Mouse (Mus musculus): ENCODE measurements around the gene Afp.

The Afp gene

DNA sequence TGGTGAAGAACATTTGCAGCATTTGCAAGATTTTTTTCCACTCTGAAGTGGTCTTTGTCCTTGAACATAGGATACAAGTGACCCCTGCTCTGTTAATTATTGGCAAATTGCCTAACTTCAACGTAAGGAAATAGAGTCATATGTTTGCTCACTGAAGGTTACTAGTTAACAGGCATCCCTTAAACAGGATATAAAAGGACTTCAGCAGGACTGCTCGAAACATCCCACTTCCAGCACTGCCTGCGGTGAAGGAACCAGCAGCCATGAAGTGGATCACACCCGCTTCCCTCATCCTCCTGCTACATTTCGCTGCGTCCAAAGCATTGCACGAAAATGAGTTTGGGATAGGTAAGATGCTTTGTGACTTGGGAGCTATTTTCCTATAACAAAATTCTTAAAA lies at the start of gene Afp:
Gene Afp, plus strand, starts transcription at position 220 of the 400 bp plus-strand sequence.
- DNase-seq: no peak

GRCm38 (mm10) chr5:90447577-90447976 lies 43.0 kb upstream of the Afp start:
- peak; percentile 20 for DNase-seq

- no peak for DNase-seq
Observed at GRCm38 (mm10) chr5:90449961-90450360, 40.6 kb upstream of the Afp start.

DNA sequence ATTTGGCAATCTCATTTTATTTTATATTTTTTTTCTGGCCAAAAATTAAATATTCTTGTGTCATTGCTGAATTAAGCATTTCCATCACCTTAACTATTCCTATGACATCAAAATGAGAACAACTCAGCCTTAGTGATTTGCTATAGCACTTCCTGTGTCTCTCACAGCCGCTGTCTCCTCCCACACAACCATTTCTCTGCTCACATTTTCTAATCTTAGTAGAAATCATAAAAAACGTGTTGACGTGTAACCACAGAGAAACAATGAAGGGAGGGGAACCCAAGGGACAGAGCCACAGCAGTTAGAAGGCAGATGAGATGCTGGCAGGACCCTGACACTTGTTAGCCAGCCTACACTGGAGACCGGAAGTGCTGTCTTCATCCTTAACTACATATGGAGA lies 37.8 kb upstream of the Afp start:
- no peak for DNase-seq

DNA sequence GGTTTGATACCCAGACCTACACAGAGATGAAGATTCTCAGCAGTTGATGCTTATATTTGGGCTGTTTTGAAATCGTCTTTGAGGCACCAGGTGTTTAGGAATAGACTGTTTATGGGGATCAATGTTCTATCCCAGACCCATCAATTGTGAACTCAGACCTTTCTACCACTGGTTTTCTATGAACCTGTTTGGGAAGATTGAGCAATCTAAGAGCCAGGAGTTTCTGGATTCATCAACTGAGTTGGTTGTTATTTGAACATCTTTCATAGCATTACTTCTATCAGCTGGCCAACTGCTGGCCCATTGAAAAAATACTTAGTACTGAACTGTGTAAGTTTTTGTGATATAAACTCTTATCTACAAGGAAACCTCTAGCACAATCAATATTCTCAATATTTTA lies 33.3 kb upstream of the Afp start:
- DNase-seq: no peak

DNA sequence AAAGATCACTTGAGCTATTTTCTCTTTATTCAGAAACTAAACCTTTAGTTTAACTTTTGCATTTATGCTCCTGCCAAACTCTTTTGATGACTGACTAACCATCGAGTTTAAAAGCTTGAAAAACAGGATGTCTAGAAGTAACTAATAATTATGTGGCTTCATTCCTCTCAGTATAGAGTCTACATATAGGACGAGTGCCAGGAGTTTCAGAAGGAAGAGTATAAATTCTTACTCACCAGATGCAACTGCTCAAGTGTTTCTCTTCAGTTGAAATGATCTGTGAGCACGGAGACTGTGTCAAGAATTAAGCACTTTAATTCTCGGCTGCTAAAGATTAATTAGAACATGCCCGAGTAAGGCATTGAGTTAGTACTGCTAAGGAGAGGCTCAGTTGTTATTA lies 31.8 kb upstream of the Afp start:
- DNase-seq: no peak

GRCm38 (mm10) chr5:90460619-90461018 lies 29.9 kb upstream of the Afp start, which contains the start of gene Alb:
Alb (plus strand) TSS chr5:90460897.
- DNase-seq: no peak

DNA sequence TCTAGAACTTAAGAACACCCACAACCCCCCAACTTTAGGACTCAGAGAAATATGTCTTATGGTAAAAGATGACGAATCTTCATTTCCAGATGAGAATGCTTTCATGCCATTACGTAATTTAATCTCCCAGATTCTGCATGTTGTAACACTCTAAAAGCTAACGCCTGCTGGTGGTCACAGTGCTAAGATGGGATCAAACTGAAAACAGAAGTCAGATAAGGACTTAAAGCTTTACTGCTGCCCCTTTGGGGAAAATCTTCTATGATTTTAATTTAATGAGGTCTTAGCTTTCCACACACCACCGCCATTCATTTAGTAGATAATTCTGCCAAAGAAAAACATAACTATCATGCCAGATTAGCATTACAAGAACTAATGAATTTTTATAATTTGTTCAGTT lies 23.7 kb upstream of the Afp start:
- no peak for DNase-seq

DNA sequence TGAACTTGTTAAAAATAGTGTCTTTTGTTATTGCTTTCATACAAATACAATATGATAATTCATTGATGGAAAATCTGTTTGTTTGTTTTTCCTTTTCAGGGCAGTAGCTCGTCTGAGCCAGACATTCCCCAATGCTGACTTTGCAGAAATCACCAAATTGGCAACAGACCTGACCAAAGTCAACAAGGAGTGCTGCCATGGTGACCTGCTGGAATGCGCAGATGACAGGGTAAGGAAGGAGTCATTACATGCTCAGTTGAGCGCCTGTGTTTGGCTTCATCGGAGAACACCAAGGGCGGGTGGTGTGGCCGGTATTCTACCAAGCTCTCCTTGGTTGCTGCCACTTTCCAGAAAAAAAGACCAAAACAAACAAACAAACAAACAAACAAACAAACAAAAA lies 23.3 kb upstream of the Afp start:
- peak; percentile 58 for DNase-seq

GRCm38 (mm10) chr5:90470836-90471235 lies 19.7 kb upstream of the Afp start:
- DNase-seq: no peak

DNA sequence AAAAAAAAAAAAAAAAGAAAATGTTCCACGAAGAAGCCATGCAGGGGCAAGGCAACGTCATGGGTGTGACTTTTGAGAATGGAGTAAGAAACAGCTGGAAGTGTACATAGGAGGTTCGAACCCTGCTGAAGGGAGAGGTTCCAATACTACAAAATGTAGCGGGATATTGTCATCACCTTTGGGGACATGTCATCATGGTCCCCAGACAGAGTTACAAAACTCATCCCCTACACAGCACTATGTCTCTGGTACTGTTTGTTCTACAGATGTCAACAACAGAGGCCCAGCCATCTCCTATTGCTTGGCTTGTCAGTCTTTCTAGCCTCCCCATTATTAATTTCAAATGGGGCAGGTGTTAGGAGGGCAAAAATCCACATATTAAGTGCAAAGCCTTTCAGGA lies 16.6 kb upstream of the Afp start:
- no peak for DNase-seq

- DNase-seq: no peak
Observed at GRCm38 (mm10) chr5:90474369-90474768, 16.2 kb upstream of the Afp start.

GRCm38 (mm10) chr5:90476741-90477140 lies 13.8 kb upstream of the Afp start:
- DNase-seq: no peak

DNA sequence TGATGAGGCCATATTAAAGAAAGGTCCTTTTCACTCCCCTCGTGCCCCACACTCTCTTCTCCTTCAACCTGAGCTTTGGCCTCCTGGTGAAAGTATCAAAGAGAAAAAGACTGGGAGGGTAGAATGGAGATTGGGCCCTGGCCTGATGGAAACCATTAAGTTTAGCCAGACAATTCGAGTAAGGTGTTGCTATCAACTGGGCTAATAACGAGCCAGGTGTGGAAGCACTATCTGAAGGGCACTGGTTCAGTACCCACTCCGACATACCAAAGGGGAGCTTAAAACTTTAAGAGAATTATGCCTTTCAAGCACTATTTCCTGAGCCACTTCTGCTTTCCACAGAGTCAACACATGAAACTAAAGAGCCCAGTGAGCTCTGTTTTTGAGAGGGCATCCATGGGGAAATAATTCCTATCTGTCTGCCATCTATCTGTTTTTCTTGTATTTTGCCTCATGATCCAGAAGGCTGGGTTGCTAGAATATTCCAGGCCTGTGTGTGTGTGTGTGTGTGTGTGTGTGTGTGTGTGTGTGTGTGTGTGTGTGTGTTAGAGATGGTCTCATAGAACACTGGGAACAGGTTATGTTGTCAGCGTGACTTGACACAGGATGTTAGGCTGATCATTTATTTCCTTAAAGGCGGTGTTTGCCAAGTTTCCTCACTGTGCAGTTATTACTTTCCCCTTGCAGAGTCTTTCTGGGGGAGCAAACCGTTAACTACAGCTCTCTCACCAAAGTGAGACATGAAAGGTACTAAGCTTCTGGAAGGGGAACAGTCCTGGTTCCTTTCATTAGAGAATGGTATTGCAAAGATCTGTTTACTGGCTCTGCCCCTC lies 13.0 kb upstream of the Afp start:
- DNase-seq: no peak

DNA sequence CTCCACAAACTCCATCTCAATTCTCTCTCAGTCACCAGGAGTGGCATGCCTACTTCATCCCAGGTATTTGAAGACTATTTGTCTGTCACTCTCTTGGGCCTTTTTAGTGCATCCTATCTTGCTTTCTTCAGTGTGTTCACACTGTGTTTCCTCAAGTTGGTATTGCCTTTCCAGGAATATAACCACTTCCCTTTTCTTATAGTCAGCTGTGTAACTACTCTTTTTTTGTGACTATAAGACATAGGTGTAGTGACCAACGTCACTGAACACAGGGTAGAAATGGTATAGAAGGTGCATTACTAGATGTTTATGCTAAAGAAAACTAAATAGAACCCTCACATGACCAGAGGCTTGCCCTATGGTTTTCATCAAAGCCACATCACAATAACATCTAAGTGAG lies 11.7 kb upstream of the Afp start:
- DNase-seq: no peak

DNA sequence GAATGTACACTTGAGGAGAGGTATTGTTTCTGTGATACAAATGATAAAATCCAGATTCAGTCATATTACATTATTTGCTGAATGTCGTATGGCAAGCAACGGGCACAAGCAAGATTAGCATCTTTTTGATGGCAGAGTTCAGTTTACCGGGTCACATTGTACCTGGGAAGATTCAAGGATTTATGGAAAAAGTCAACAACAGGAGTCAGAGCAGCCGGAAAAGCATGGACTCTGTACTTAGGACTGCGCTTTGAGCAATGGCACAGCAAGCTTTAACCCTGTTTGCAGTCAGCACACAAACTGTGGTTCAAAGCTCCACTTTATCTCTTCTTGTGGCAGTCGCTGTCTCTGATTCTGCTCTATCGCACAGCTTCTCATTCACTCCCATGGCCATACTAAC lies 4.9 kb upstream of the Afp start:
- no peak for DNase-seq

DNA sequence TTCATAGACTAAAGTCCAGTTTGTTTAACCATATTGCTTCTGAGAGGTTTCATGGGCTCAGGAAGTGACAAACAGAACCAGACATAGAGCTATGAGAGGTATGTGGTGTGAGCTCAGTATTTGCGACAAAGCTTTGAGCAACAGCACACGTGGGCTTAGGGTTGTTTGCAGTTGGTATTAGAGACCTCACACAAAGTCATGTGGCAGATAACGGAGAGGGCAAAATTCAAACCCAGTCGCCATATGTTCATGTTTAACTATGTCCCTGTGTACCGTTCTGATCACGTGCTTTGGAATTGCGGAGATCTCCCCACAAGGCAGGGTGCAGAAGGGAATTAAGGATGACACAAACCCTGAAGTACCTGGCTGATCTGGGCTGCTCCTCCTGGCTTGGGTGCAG lies 2.2 kb upstream of the Afp start:
- DNase-seq: no peak

DNA sequence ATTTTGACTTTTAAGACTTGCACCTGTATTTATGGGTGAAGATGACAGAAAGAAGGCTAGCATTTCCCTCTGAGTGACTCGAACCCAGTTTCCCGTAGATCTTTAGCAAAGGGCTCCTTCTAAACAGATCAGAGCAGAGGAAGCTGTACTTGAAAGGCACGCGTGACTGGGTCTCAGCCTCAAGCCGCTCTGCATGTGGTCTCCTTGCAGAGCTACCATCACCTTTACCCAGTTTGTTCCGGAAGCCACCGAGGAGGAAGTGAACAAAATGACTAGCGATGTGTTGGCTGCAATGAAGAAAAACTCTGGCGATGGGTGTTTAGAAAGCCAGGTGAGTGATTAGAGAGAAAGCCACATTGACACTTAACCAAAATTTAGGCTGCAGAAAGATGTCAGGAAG lies 1.9 kb downstream of the Afp start:
- DNase-seq: no peak

DNA sequence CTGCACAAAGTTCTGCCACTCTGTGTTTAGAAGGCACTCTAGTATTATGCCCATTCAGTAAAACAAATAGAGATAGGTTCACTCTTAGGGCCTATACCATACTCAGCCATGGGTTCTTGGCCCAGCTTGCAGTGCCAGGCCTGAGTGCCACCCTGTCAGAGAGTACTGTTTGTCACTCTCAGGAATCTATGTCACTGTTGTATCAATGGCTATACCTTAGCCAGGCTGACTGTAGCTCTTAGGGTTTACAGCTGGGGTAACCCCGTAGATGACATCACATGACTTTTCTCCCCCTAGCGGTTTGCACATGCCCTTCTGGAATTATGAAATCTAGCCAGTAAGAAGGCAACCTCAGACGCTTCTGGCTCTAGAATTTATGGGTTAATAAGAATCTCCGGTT lies 3.8 kb downstream of the Afp start:
- no peak for DNase-seq

- DNase-seq: no peak
Observed at GRCm38 (mm10) chr5:90499509-90499908, 9.0 kb downstream of the Afp start.

- DNase-seq: peak; percentile 79
Observed at GRCm38 (mm10) chr5:90500714-90501113, 10.2 kb downstream of the Afp start.

DNA sequence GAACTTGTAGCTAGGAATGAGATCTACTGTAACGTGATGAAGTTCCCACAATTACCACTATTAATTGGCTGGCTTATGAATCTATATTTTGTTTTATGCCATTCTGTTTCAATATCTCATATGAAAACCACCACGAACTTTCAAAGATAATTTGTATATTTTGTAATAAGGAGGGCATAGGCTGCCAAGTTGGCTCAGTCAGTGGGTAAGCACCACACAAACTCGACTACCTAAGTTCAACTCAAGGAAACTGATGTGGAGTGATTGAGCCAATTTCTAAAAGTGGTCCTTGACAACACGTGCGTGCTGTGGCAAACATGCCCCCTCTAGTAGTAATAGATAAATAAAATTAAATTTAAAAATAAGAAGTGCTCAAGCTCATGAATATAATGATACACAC lies 11.2 kb downstream of the Afp start:
- DNase-seq: no peak

DNA sequence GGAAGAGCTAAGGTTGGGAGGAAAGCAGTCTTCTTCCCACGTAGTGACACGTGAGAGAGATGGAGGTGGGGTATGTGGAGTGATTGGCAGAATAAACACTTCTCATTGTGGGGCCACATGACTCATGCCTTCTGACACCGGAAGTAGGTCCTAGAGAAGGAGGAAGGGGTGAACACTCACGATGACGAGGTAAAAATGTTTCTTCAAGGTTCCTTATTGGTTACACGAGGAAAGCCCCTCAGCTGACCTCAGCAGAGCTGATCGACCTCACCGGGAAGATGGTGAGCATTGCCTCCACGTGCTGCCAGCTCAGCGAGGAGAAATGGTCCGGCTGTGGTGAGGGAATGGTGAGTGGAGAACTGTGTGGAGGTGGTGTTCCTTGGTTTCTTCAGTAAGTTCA lies 14.2 kb downstream of the Afp start:
- no peak for DNase-seq

GRCm38 (mm10) chr5:90506507-90506906 lies 16.0 kb downstream of the Afp start:
- peak; percentile 6 for DNase-seq

- peak; percentile 13 for DNase-seq
Observed at GRCm38 (mm10) chr5:90507411-90507949, 16.9 kb downstream of the Afp start.
